Mouse (Mus musculus): ENCODE measurements around the gene Utf1. TPM values are rescaled to one million over a fixed set of nuclear protein-coding genes. Genes with fewer than 3 reads are reported as not detected.

Gene Utf1
- polyA plus RNA-seq, 1 experiment from 2014 or later, result not detected

DNA sequence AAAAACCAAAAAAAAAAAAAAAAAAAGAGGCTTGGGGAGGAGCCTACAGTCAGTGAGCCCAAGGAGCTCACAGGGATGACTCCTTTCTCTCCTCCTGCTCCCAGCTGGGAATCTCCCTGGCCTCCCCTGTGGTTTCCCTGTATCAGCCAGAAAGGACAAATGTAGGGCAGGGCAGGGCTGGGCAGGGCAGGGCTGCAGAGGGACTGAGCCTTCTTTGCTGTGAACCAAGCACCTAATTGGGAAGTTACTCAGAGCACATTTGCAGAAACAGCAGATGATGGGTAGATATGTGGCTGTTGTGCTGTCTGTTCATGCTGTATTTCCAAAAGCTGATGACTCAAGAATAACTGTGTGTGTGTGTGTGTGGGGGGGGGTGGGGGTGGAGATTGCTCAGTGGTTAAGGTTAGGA is 29.3 kb downstream of the Utf1 start:
- no peak overlapping the region for H3K4me2 ChIP-seq (ENCODE audit: low read depth)
- no peak for ATAC-seq (ENCODE audit: insufficient read depth, low FRiP score, low TSS enrichment)
- no peak overlapping the region for H3K4me3 ChIP-seq (ENCODE audit: low read depth, low read length)
- no peaks in the 10 kb centered on the region for H3K36me3 ChIP-seq (ENCODE audit: control insufficient read depth, insufficient read depth, low read length)
- no peak for DNase-seq (ENCODE audit: low spot score)
- no peaks in the 10 kb centered on the region for H3K9me3 ChIP-seq (ENCODE audit: control insufficient read depth, low read length)
- H3K27ac ChIP-seq (ENCODE audit: low read depth, low read length), result no peak overlapping the region
- no peaks in the 10 kb centered on the region for H3K27me3 ChIP-seq (ENCODE audit: control insufficient read depth, insufficient read depth, low read length)
- no peaks in the 10 kb centered on the region for H3K4me1 ChIP-seq (ENCODE audit: control insufficient read depth, insufficient read depth, low read length)
- no peak overlapping the region for H3K9ac ChIP-seq (ENCODE audit: low read length)

- no peak overlapping the region for H3K9ac ChIP-seq (ENCODE audit: low read length)
- H3K36me3 ChIP-seq (ENCODE audit: control insufficient read depth, insufficient read depth, low read length), result no peaks in the 10 kb centered on the region
- H3K27ac ChIP-seq (ENCODE audit: low read depth, low read length), result no peak overlapping the region
- H3K4me1 ChIP-seq (ENCODE audit: control insufficient read depth, insufficient read depth, low read length), result peaks cover 6% of the 10 kb centered on the region; the same call in 1 of the 2 replicates
- H3K4me3 ChIP-seq (ENCODE audit: low read depth, low read length), result no peak overlapping the region
- DNase-seq (ENCODE audit: low spot score), result no peak
- H3K9me3 ChIP-seq (ENCODE audit: control insufficient read depth, low read length), result no peaks in the 10 kb centered on the region
- no peaks in the 10 kb centered on the region for H3K27me3 ChIP-seq (ENCODE audit: control insufficient read depth, insufficient read depth, low read length)
- no peak for ATAC-seq (ENCODE audit: insufficient read depth, low FRiP score, low TSS enrichment)
- WGBS, result 94% methylated on average over 10 of the region's 10 CpGs
- H3K4me2 ChIP-seq (ENCODE audit: low read depth), result no peak overlapping the region
Measured at GRCm38 (mm10) chr7:139974307-139974706, 30.7 kb downstream of the Utf1 start.

GRCm38 (mm10) chr7:139975471-139975870 is 31.9 kb downstream of the Utf1 start:
- 60% methylated on average over 5 of the region's 5 CpGs for WGBS
- Histone ChIP-seq H3K4me1 (ENCODE audit: control insufficient read depth, insufficient read depth, low read length) (peaks cover 6% of the 10 kb centered on the region; the same call in 1 of the 2 replicates), H3K4me2 (ENCODE audit: low read depth) (no peak overlapping the region), H3K27me3 (ENCODE audit: control insufficient read depth, insufficient read depth, low read length) (no peaks in the 10 kb centered on the region), H3K27ac (ENCODE audit: low read depth, low read length) (no peak overlapping the region), H3K36me3 (ENCODE audit: control insufficient read depth, insufficient read depth, low read length) (no peaks in the 10 kb centered on the region), H3K9me3 (ENCODE audit: control insufficient read depth, low read length) (no peaks in the 10 kb centered on the region), H3K4me3 (ENCODE audit: low read depth, low read length) (no peak overlapping the region), H3K9ac (ENCODE audit: low read length) (no peak overlapping the region)
- DNase-seq (ENCODE audit: low spot score) (no peak), ATAC-seq (ENCODE audit: insufficient read depth, low FRiP score, low TSS enrichment) (no peak)

DNA sequence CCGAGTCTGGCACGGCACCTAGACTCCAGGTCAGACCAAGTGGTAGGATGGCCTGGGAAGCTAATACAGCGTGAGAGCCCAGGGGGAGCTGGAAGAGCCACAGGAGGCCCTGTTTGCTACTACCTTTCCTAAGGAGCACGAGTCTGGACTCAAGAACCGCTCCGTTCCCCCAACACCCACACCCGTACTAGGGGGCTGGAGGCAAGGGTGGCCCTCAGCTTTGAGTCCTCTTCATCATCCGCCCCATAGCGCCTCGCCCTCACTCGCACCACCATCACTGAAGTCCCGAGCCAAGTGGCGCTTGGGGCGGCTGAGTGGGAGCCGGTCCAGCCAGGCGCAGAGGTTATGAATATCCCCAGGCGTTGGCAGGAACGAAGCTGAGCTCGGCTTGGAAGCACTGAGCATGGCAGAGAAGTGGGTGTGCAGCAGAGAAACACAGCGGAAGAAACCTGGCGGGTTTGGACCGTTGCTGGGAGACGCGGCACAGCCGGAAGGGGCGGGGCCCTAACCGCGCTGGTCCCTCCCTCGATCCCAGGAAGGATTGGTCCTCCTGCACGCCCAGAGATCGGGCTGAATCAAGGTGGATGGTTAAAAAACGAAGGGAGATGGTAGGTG is 34.8 kb downstream of the Utf1 start, which contains the start of gene 6430531B16Rik:
TSS of gene 6430531B16Rik (minus strand) at position 478 of the 615 bp plus-strand sequence.
- peak; percentile 89 for ATAC-seq (ENCODE audit: insufficient read depth, low FRiP score, low TSS enrichment)
- Histone ChIP-seq H3K4me1 (ENCODE audit: control insufficient read depth, insufficient read depth, low read length) (peaks cover 6% of the 10 kb centered on the region; the same call in 1 of the 2 replicates), H3K4me3 (ENCODE audit: low read depth, low read length) (peak within 1 kb of the TSS; percentile 54), H3K4me2 (ENCODE audit: low read depth) (peak within 1 kb of the TSS; percentile 91), H3K9ac (ENCODE audit: low read length) (peak within 1 kb of the TSS; percentile 60), H3K36me3 (ENCODE audit: control insufficient read depth, insufficient read depth, low read length) (no peaks in the 10 kb centered on the region), H3K27ac (ENCODE audit: low read depth, low read length) (no peak within 1 kb of the TSS), H3K9me3 (ENCODE audit: control insufficient read depth, low read length) (no peaks in the 10 kb centered on the region), H3K27me3 (ENCODE audit: control insufficient read depth, insufficient read depth, low read length) (no peaks in the 10 kb centered on the region)
- 4% methylated on average over 32 of the region's 32 CpGs for WGBS
- DNase-seq (ENCODE audit: low spot score), result peak; percentile 87

- H3K9ac ChIP-seq (ENCODE audit: low read length), result no peak overlapping the region
- H3K4me3 ChIP-seq (ENCODE audit: low read depth, low read length), result peak overlapping the region; percentile 54
- H3K36me3 ChIP-seq (ENCODE audit: control insufficient read depth, insufficient read depth, low read length), result no peaks in the 10 kb centered on the region
- 53% methylated on average over 13 of the region's 13 CpGs for WGBS
- no peak overlapping the region for H3K27ac ChIP-seq (ENCODE audit: low read depth, low read length)
- DNase-seq (ENCODE audit: low spot score) (no peak), ATAC-seq (ENCODE audit: insufficient read depth, low FRiP score, low TSS enrichment) (peak; percentile 60)
- H3K27me3 ChIP-seq (ENCODE audit: control insufficient read depth, insufficient read depth, low read length), result no peaks in the 10 kb centered on the region
- peak overlapping the region; percentile 91 for H3K4me2 ChIP-seq (ENCODE audit: low read depth)
- peaks cover 6% of the 10 kb centered on the region; the same call in 1 of the 2 replicates for H3K4me1 ChIP-seq (ENCODE audit: control insufficient read depth, insufficient read depth, low read length)
- no peaks in the 10 kb centered on the region for H3K9me3 ChIP-seq (ENCODE audit: control insufficient read depth, low read length)
Measured at GRCm38 (mm10) chr7:139979011-139979719, 35.6 kb downstream of the Utf1 start.

DNA sequence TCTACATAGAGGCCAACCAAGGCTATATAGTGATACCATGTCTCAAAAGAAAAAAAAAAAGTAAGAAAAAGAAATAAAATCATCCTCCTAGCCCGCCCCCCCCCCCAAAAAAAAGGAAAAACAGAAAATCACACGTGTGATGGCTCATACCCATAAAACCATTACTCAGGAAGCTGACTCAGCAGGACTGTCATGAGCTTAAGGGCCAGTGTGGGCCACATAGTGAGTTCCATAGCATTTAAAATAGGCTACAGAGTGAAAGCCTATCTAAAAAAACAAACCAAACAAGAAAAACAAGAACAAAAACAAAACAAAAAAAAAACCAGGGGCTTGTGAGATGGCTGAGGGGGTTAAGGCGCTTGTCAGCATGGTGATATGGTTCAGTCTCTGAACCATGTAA is 37.2 kb downstream of the Utf1 start:
- Histone ChIP-seq H3K4me2 (ENCODE audit: low read depth) (no peak overlapping the region), H3K9ac (ENCODE audit: low read length) (no peak overlapping the region), H3K36me3 (ENCODE audit: control insufficient read depth, insufficient read depth, low read length) (no peaks in the 10 kb centered on the region), H3K4me1 (ENCODE audit: control insufficient read depth, insufficient read depth, low read length) (peaks cover 6% of the 10 kb centered on the region; the same call in 1 of the 2 replicates), H3K27ac (ENCODE audit: low read depth, low read length) (no peak overlapping the region), H3K4me3 (ENCODE audit: low read depth, low read length) (no peak overlapping the region), H3K27me3 (ENCODE audit: control insufficient read depth, insufficient read depth, low read length) (no peaks in the 10 kb centered on the region), H3K9me3 (ENCODE audit: control insufficient read depth, low read length) (no peaks in the 10 kb centered on the region)
- no peak for ATAC-seq (ENCODE audit: insufficient read depth, low FRiP score, low TSS enrichment)
- 54% methylated on average over 3 of the region's 3 CpGs for WGBS
- DNase-seq (ENCODE audit: low spot score), result no peak

- peaks cover 6% of the 10 kb centered on the region; the same call in 1 of the 2 replicates for H3K4me1 ChIP-seq (ENCODE audit: control insufficient read depth, insufficient read depth, low read length)
- WGBS, result 85% methylated on average over 11 of the region's 11 CpGs
- no peak for ATAC-seq (ENCODE audit: insufficient read depth, low FRiP score, low TSS enrichment)
Measured at GRCm38 (mm10) chr7:139982058-139982457, 38.5 kb downstream of the Utf1 start.

GRCm38 (mm10) chr7:139984505-139984904 is 40.9 kb downstream of the Utf1 start:
- H3K27me3 ChIP-seq (ENCODE audit: control insufficient read depth, insufficient read depth, low read length), result no peaks in the 10 kb centered on the region
- no peak overlapping the region for H3K4me2 ChIP-seq (ENCODE audit: low read depth)
- 94% methylated on average over 11 of the region's 11 CpGs for WGBS
- H3K27ac ChIP-seq (ENCODE audit: low read depth, low read length), result no peak overlapping the region
- no peak for DNase-seq (ENCODE audit: low spot score)
- ATAC-seq (ENCODE audit: insufficient read depth, low FRiP score, low TSS enrichment), result no peak
- no peaks in the 10 kb centered on the region for H3K4me1 ChIP-seq (ENCODE audit: control insufficient read depth, insufficient read depth, low read length)
- no peaks in the 10 kb centered on the region for H3K36me3 ChIP-seq (ENCODE audit: control insufficient read depth, insufficient read depth, low read length)
- H3K4me3 ChIP-seq (ENCODE audit: low read depth, low read length), result no peak overlapping the region
- no peak overlapping the region for H3K9ac ChIP-seq (ENCODE audit: low read length)
- no peaks in the 10 kb centered on the region for H3K9me3 ChIP-seq (ENCODE audit: control insufficient read depth, low read length)

More at GRCm38 (mm10) chr7:139982058-139982457, 38.5 kb downstream of the Utf1 start:
- no peak overlapping the region for H3K4me3 ChIP-seq (ENCODE audit: low read depth, low read length)
- no peaks in the 10 kb centered on the region for H3K36me3 ChIP-seq (ENCODE audit: control insufficient read depth, insufficient read depth, low read length)
- H3K9ac ChIP-seq (ENCODE audit: low read length), result no peak overlapping the region
- H3K4me2 ChIP-seq (ENCODE audit: low read depth), result no peak overlapping the region
- no peaks in the 10 kb centered on the region for H3K9me3 ChIP-seq (ENCODE audit: control insufficient read depth, low read length)
- H3K27ac ChIP-seq (ENCODE audit: low read depth, low read length), result no peak overlapping the region
- H3K27me3 ChIP-seq (ENCODE audit: control insufficient read depth, insufficient read depth, low read length), result no peaks in the 10 kb centered on the region
- no peak for DNase-seq (ENCODE audit: low spot score)

- no peak overlapping the region for H3K27ac ChIP-seq (ENCODE audit: low read depth, low read length)
- no peaks in the 10 kb centered on the region for H3K4me1 ChIP-seq (ENCODE audit: control insufficient read depth, insufficient read depth, low read length)
- WGBS, result 88% methylated on average over 9 of the region's 9 CpGs
- H3K4me3 ChIP-seq (ENCODE audit: low read depth, low read length), result no peak overlapping the region
- no peaks in the 10 kb centered on the region for H3K9me3 ChIP-seq (ENCODE audit: control insufficient read depth, low read length)
- no peak for ATAC-seq (ENCODE audit: insufficient read depth, low FRiP score, low TSS enrichment)
- no peak overlapping the region for H3K4me2 ChIP-seq (ENCODE audit: low read depth)
- no peaks in the 10 kb centered on the region for H3K36me3 ChIP-seq (ENCODE audit: control insufficient read depth, insufficient read depth, low read length)
- no peaks in the 10 kb centered on the region for H3K27me3 ChIP-seq (ENCODE audit: control insufficient read depth, insufficient read depth, low read length)
- H3K9ac ChIP-seq (ENCODE audit: low read length), result no peak overlapping the region
- DNase-seq (ENCODE audit: low spot score), result no peak
Measured at GRCm38 (mm10) chr7:139988272-139988671, 44.7 kb downstream of the Utf1 start.
